Mouse (Mus musculus) Patski (cell line): Measurements from ENCODE around the gene Arhgef26. TPM values are rescaled to one million over a fixed set of nuclear protein-coding genes. Genes with fewer than 3 reads are reported as not detected.

Experiments used
- ATAC-seq: fragments of 100-300 bp; one replicate; pipeline ENCODE4 v1.8.0; 2021
- CTCF ChIA-PET: fragments of 350-600 bp; sonication (Branson Sonifier 250); formaldehyde crosslinking; loops from one replicate; lab custom pipeline; 2022; ENCODE audit warnings: inconsistent platforms; lab: Charles Lee
- POLR2A ChIA-PET: fragments of 350-600 bp; sonication (Branson Sonifier 250); formaldehyde crosslinking; loops from one replicate; lab custom pipeline; 2022; ENCODE audit warnings: antibody characterized with exemption, inconsistent platforms; lab: Charles Lee
- DNase-seq: peaks from one replicate; pipeline ENCODE4 v3.0.0-alpha.2; 2011; ENCODE audit warnings: low read depth, low spot score
- H3K27me3 ChIP-seq: fragments of 371-371 bp; one replicate; pipeline ENCODE4 v1.5.1; 2021
- CTCF ChIP-seq: fragments of 100-300 bp; IDR thresholded peaks from one replicate; pipeline ENCODE4 v1.5.1; 2021
- in situ Hi-C: fragments of 300-500 bp; cut with MboI; formaldehyde crosslinking; loops from 3 replicates; pipeline ENCODE4 v1.11.1; 2018; ENCODE audit warnings: low pct_unique_long_range_greater_than_20kb, mixed read lengths
- polyA plus RNA-seq: library from polyadenylated mRNA; unstranded; gene quantifications from one replicate; pipeline ENCODE4 v1.2.3, GENCODE M21; 2021

The Arhgef26 gene
- polyA plus RNA-seq, 1 experiment from 2014 or later: 0.03 TPM

DNA sequence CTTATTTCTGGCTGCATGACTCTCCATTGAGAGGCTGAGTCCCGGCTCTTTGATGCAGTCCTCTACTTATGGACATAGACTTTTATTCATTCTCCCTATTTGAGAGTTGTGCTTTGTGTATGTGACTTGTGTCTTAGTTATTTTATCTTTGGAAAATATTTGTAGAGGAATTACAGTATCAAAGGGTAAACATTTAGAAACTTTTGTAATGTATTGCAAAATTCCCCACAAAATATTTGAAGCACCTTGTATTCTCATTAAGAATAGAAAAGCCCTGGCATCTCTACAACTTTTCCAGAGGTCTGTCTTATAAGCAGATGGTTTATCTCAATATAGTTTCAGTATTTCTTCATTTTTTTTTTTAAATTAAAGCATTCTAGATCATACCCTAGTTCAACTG is 44.7 kb downstream of the Arhgef26 start:
- no peak for TF ChIP-seq CTCF
- in situ Hi-C loops: no loop called here
- CTCF ChIA-PET: no interaction called here

DNA sequence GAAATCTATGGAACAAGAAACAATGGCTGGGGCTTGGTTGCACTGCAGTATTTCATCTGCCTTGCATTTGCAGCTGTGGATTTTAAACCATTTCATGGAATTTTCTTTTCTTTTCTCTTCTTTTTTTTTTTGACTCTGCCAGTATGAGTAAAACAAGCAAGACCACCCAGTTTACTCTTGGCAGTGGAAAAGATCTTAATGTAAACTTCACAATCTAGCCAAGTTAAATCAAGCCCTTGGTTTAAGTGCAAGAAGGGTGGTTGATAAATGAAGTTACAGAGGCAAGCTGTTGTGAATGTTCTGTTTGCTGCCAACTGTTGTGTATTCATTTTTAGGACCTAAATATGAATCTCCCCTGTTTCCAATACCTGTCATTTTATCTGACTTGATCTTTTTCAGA is 54.5 kb downstream of the Arhgef26 start:
- ChIA-PET CTCF (no interaction called here), POLR2A (no interaction called here)
- no peak for ATAC-seq
- no peak for DNase-seq
- peaks cover 30% of the 10 kb centered on the region for H3K27me3 ChIP-seq
- TF ChIP-seq CTCF: no peak
- in situ Hi-C loops: no loop called here

More for the DNA sequence above, 44.7 kb downstream of the Arhgef26 start:
- peaks cover 23% of the 10 kb centered on the region for H3K27me3 ChIP-seq
- ATAC-seq: no peak
- no peak for DNase-seq
- POLR2A ChIA-PET: no interaction called here

GRCm38 (mm10) chr3:62394284-62394683 is 56.1 kb downstream of the Arhgef26 start:
- POLR2A ChIA-PET: no interaction called here
- ATAC-seq (no peak), DNase-seq (no peak)
- TF ChIP-seq CTCF: no peak
- in situ Hi-C loops: no loop called here
- H3K27me3 ChIP-seq: peaks cover 36% of the 10 kb centered on the region
- CTCF ChIA-PET: no interaction called here

DNA sequence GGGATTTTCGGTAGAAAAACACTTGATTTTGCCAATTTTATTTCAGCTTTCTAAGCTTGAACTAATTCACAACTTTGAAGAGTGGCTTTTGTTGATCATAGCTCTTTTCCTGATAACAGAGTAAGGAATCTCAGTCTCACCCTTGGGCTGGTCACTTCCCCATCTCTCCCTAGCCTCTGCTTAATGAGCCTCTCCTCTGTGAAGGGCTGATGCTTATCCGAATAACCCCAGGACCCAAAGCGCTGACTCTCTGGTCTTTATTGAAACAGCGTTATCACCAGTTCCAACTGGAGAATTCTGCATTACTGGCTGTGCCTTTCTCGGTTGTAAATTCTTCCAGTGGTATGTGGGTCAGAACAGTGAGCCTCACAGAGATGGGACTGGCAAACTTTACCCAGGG is 57.2 kb downstream of the Arhgef26 start:
- CTCF ChIA-PET: no interaction called here
- no peak for ATAC-seq
- POLR2A ChIA-PET: no interaction called here
- in situ Hi-C loops: no loop called here
- H3K27me3 ChIP-seq: peaks cover 37% of the 10 kb centered on the region
- DNase-seq: no peak
- TF ChIP-seq CTCF: no peak

GRCm38 (mm10) chr3:62396109-62396508 is 58.0 kb downstream of the Arhgef26 start:
- DNase-seq: no peak
- ATAC-seq: no peak
- ChIA-PET POLR2A (no interaction called here), CTCF (no interaction called here)
- in situ Hi-C loops: no loop called here
- no peak for TF ChIP-seq CTCF
- H3K27me3 ChIP-seq: peaks cover 42% of the 10 kb centered on the region

DNA sequence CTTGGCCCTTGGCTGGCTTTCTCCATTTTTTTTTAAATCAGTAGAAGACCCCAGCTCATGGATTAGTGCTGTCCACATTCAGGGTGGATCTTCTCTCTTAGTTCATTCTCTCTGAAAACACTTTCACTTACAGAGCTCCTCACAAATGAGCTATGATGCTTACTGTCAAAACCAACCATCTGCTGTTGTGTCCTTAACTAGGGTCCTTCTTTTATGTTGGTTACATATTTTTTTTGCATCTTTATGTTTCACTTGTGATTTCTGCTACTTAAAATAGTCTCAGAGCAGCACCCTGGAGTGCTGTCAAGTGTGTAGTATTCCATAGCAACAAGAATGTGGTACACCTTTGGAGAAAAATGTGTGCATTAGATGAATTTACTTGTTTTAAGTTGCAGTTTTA is 60.0 kb downstream of the Arhgef26 start:
- DNase-seq (no peak), ATAC-seq (no peak)
- ChIA-PET POLR2A (no interaction called here), CTCF (interaction anchor here (1.1 to 1.7 kb wide), 2 partner anchors 13 to 52 kb away, joined by 3 to 5 read pairs; no protein-coding TSS in a partner anchor)
- H3K27me3 ChIP-seq: peaks cover 37% of the 10 kb centered on the region
- in situ Hi-C loops: no loop called here
- no peak for TF ChIP-seq CTCF

GRCm38 (mm10) chr3:62399826-62400746 is 61.9 kb downstream of the Arhgef26 start:
- ChIA-PET CTCF (interaction anchor here (1.0 to 1.7 kb wide), 2 partner anchors 11 to 48 kb away, joined by 3 to 5 read pairs; no protein-coding TSS in a partner anchor), POLR2A (no interaction called here)
- DNase-seq (no peak), ATAC-seq (no peak)
- in situ Hi-C loops: no loop called here
- peaks cover 29% of the 10 kb centered on the region for H3K27me3 ChIP-seq
- no peak for TF ChIP-seq CTCF

DNA sequence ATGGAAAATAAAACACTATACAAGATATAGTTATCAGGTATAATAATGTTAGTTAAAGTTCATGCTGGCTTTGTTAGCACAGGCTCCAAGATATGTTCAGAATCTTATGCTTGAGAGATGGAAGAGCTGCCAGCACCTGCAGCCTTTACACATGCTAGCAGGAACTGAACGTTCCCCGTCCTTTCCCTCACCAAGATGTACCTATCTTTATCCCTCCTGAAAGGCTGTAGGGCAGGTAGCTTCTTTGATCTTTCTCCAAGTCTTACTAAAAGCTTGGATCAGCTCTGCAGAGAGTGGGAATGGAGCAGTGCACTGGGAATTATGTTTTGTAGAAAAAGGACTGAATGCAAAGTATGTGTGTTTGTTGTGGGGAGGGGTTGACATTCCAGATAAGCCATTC is 64.3 kb downstream of the Arhgef26 start:
- CTCF ChIA-PET: interaction anchor here (1.4 kb wide), 1 partner anchor 56 kb away, joined by 3 read pairs; no protein-coding TSS in a partner anchor

GRCm38 (mm10) chr3:62404477-62405246 is 66.5 kb downstream of the Arhgef26 start:
- CTCF ChIA-PET: no interaction called here
- TF ChIP-seq CTCF: no peak
- ATAC-seq: peak; percentile 26
- POLR2A ChIA-PET: no interaction called here
- no peak for DNase-seq
- peaks cover 10% of the 10 kb centered on the region for H3K27me3 ChIP-seq
- in situ Hi-C loops: no loop called here

More for the DNA sequence above, 64.3 kb downstream of the Arhgef26 start:
- in situ Hi-C loops: no loop called here
- POLR2A ChIA-PET: no interaction called here
- TF ChIP-seq CTCF: no peak
- H3K27me3 ChIP-seq: peaks cover 23% of the 10 kb centered on the region
- no peak for ATAC-seq
- no peak for DNase-seq

GRCm38 (mm10) chr3:62409555-62410182 is 71.5 kb downstream of the Arhgef26 start:
- TF ChIP-seq CTCF: no peak
- DNase-seq (no peak), ATAC-seq (no peak)
- CTCF ChIA-PET: no interaction called here
- POLR2A ChIA-PET: no interaction called here
- in situ Hi-C loops: no loop called here
- peaks cover 2% of the 10 kb centered on the region for H3K27me3 ChIP-seq
